Mouse (Mus musculus): ENCODE measurements around the gene Wdr62. TPM values are rescaled to one million over a fixed set of nuclear protein-coding genes. Genes with fewer than 3 reads are reported as not detected.

Wdr62 gene
- total and polyA plus RNA-seq, 3 experiments, result 0.97 to 5.3 (median 1.7) TPM

DNA sequence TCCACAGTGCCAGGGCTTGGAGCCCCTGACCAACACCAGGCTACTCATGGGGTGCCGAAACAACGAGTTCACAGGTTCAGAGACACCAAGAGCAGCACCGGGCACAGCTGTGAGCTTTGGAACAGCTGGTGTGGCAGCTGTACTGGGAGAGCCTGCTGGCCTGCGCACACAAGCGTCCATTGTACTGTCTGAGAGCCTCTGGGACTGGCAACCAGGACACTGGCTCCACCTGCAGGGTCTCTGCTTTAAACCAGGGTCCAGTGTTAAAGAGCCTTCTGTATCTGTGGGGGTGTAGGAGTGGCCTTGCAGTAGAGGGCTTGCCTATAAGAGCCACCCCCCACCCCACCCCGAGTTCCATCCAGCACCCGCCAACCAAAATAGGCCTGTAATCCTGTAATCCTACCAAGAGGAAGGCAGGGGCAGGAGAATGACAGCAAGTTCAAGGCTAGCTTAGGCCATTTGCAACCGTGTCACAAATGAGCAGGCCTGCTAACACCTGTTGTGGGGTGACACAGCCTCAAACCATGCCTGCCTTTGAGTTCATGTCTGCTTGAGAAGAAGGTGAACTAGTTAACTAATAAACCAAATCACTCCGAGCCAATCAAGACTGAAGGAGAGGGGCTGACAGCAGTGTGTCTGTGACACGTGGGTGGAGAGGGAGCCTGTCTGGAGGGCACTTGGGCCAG, 9.6 kb upstream of the Wdr62 start:
- intact Hi-C loops (cut with DNase I), result no loop called here
- 67% methylated on average over 10 of the region's 10 CpGs for WGBS
- Histone ChIP-seq H3K27me3 (ENCODE audit: control insufficient read depth, insufficient read depth, low read length) (no peaks in the 10 kb centered on the region), H3K9ac (ENCODE audit: low read depth, low read length) (no peak overlapping the region), H3K27ac (no peak overlapping the region), H3K79me2 (replicated peaks; ENCODE audit: control insufficient read depth, insufficient read depth, low read length) (no peaks in the 10 kb centered on the region), H3K4me3 (no peak overlapping the region), H3K4me1 (ENCODE audit: control insufficient read depth, insufficient read depth, low read length) (peaks cover 4% of the 10 kb centered on the region; the same call in 1 of the 2 replicates), H3K36me3 (ENCODE audit: control insufficient read depth, insufficient read depth, low read length) (no peaks in the 10 kb centered on the region)
- TF ChIP-seq EP300 (IDR thresholded peaks at IDR 0.05; ENCODE audit: insufficient read depth, low read depth, low read length), result no peak
- no peak for TF ChIP-seq CTCF (IDR thresholded peaks at IDR 0.05)
- no peak for TF ChIP-seq POLR2A (IDR thresholded peaks at IDR 0.05; ENCODE audit: insufficient read depth, low read depth, low read length)
- DNase-seq, result no peak

DNA sequence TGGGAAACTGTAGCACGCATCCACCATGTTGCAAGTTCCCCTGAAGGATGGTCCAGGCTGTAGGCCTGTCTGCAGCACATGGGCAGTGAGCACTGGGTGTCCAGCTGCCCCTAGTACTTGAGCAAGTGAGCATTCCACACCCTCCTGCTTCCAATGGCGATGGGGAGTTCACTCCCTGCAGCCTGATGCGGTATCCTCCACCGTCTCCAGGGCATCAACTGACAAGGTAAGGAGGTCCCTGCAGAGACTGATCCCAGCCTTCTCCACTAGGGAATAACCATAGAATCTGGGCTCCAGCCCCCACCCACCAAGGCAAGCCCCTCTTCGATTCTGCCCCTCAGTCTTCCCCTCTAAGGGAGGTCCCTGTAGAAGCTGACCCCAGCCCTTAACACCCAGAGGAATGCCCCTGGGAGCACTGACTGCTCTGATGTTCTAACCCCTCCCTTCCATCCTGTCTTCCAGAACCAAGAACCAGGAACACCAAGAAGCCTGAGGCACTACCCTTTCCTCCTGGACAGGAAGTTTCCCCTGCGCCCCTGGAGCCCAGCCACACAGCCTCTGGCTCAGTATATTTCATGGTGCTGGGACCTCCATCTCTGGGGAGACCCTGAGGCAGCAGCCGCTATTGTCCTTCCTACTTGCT, 9.0 kb upstream of the Wdr62 start:
- Histone ChIP-seq H3K27ac (no peak overlapping the region), H3K4me1 (ENCODE audit: control insufficient read depth, insufficient read depth, low read length) (peaks cover 2% of the 10 kb centered on the region; the same call in 1 of the 2 replicates), H3K9ac (ENCODE audit: low read depth, low read length) (no peak overlapping the region), H3K27me3 (ENCODE audit: control insufficient read depth, insufficient read depth, low read length) (no peaks in the 10 kb centered on the region), H3K4me3 (no peak overlapping the region), H3K36me3 (ENCODE audit: control insufficient read depth, insufficient read depth, low read length) (no peaks in the 10 kb centered on the region), H3K79me2 (replicated peaks; ENCODE audit: control insufficient read depth, insufficient read depth, low read length) (no peaks in the 10 kb centered on the region)
- 59% methylated on average over 7 of the region's 7 CpGs for WGBS
- intact Hi-C loops (cut with DNase I), result no loop called here
- TF ChIP-seq POLR2A (IDR thresholded peaks at IDR 0.05; ENCODE audit: insufficient read depth, low read depth, low read length) (no peak), CTCF (IDR thresholded peaks at IDR 0.05) (no peak), EP300 (IDR thresholded peaks at IDR 0.05; ENCODE audit: insufficient read depth, low read depth, low read length) (no peak)
- DNase-seq, result no peak

DNA sequence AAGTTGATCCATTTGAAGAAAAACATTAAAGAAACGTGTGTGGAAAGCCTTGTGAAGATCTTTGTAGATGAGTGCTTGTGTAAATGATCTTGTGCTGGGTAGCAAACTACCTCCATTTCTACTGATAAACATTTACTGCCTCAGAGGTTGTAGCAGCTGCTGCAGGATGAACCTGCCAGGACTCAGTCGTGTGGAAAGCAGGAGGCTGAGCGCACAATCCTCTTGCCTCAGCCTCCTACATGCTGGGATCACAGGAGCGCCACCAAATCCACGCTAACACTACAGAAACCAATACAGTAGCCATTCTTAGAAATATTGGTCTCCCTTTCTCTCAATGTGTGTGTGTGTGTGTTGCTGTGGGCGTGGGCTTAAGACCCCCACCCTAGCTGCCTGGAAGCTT, 7.8 kb upstream of the Wdr62 start:
- H3K4me1 ChIP-seq (ENCODE audit: control insufficient read depth, insufficient read depth, low read length), result peaks cover 2% of the 10 kb centered on the region; the same call in 1 of the 2 replicates
- WGBS, result 67% methylated on average over 6 of the region's 6 CpGs
- no peak overlapping the region for H3K4me3 ChIP-seq
- no peaks in the 10 kb centered on the region for H3K27me3 ChIP-seq (ENCODE audit: control insufficient read depth, insufficient read depth, low read length)
- TF ChIP-seq POLR2A (IDR thresholded peaks at IDR 0.05; ENCODE audit: insufficient read depth, low read depth, low read length), result no peak
- no peak for TF ChIP-seq EP300 (IDR thresholded peaks at IDR 0.05; ENCODE audit: insufficient read depth, low read depth, low read length)
- TF ChIP-seq CTCF (IDR thresholded peaks at IDR 0.05), result no peak
- H3K27ac ChIP-seq, result no peak overlapping the region
- intact Hi-C loops (cut with DNase I), result no loop called here
- H3K36me3 ChIP-seq (ENCODE audit: control insufficient read depth, insufficient read depth, low read length), result no peaks in the 10 kb centered on the region
- no peak for DNase-seq
- no peak overlapping the region for H3K9ac ChIP-seq (ENCODE audit: low read depth, low read length)
- H3K79me2 ChIP-seq (replicated peaks; ENCODE audit: control insufficient read depth, insufficient read depth, low read length), result no peaks in the 10 kb centered on the region

DNA sequence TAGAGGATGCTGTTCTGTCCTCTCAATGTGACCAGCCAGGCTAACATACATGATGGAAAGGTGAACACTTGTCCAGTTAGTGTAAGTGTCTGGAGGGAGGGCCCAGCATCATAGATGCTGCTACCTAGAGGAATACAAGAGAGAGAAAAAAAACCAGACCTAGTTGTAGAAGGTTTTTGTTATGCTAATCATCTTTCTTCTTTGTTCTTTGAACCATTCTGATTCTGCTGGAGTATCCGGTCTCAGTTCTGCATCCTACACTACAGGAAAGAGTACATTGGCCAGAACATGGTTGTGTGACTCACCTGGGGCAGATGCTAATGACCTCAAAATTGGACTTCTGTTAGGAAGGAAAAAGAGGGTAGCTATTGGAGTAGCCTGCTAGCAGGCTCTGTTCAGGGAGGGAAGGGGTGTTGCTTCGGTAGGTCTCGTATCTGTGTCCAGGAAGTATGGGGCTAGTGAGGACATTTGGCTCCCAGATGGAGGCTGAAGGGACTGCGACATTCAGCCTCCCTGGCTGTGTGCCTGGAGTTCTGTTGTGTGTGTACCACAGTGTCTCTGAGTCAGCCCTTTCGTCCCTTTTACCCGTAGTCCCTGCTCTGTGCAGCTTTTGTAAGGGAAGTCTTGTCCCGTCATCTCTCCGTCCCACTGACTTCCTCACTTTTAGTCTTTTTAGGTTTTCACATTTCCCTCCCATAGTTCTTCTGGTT, 6.6 kb upstream of the Wdr62 start:
- WGBS, result 27% methylated on average over 8 of the region's 8 CpGs
- H3K79me2 ChIP-seq (replicated peaks; ENCODE audit: control insufficient read depth, insufficient read depth, low read length), result no peaks in the 10 kb centered on the region
- TF ChIP-seq EP300 (IDR thresholded peaks at IDR 0.05; ENCODE audit: insufficient read depth, low read depth, low read length) (no peak), CTCF (IDR thresholded peaks at IDR 0.05) (no peak), POLR2A (IDR thresholded peaks at IDR 0.05; ENCODE audit: insufficient read depth, low read depth, low read length) (no peak)
- DNase-seq, result peak in 1 of 2 experiments; percentile 52
- H3K4me1 ChIP-seq (ENCODE audit: control insufficient read depth, insufficient read depth, low read length), result peaks cover 2% of the 10 kb centered on the region; the same call in 1 of the 2 replicates
- H3K27ac ChIP-seq, result no peak overlapping the region
- intact Hi-C loops (cut with DNase I), result no loop called here
- H3K36me3 ChIP-seq (ENCODE audit: control insufficient read depth, insufficient read depth, low read length), result no peaks in the 10 kb centered on the region
- no peaks in the 10 kb centered on the region for H3K27me3 ChIP-seq (ENCODE audit: control insufficient read depth, insufficient read depth, low read length)
- H3K9ac ChIP-seq (ENCODE audit: low read depth, low read length), result no peak overlapping the region
- no peak overlapping the region for H3K4me3 ChIP-seq

DNA sequence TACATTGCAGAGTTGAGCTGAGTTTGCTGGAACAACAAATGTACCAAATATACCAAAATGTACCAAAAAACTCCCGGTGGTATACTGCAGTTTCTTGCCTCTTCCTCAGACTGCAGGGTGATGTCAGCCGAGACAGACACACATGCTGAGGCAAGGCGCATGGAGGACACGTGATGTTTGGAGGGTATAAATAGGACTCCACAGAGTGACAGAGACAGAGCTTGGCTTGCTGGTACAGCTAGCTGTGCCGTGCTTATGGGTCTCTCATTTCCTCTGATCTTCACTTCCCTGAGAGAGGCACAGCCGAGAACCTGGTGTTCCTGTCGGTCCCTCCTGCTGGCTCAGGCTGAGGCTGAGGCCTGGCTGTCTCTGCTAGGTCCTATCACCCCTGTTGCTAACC, 2.5 kb upstream of the Wdr62 start:
- intact Hi-C loops (cut with DNase I), result loop anchor here (2.0 kb wide), 1 partner anchor 18 kb away; no protein-coding TSS in a partner anchor
- TF ChIP-seq POLR2A (IDR thresholded peaks at IDR 0.05; ENCODE audit: insufficient read depth, low read depth, low read length) (peak; percentile 52; the same call in 1 of the 2 replicates), CTCF (IDR thresholded peaks at IDR 0.05) (no peak)
- WGBS, result 45% methylated on average over 7 of the region's 7 CpGs
- Histone ChIP-seq H3K36me3 (ENCODE audit: control insufficient read depth, insufficient read depth, low read length) (no peaks in the 10 kb centered on the region), H3K79me2 (replicated peaks; ENCODE audit: control insufficient read depth, insufficient read depth, low read length) (no peaks in the 10 kb centered on the region), H3K27me3 (ENCODE audit: control insufficient read depth, insufficient read depth, low read length) (no peaks in the 10 kb centered on the region), H3K27ac (no peak overlapping the region), H3K9ac (ENCODE audit: low read depth, low read length) (0 out of 2 replicates have a peak overlapping the region, but pooled peaks have one; percentile 35), H3K4me1 (ENCODE audit: control insufficient read depth, insufficient read depth, low read length) (no peaks in the 10 kb centered on the region; the same call in 1 of the 2 replicates), H3K4me3 (no peak overlapping the region)
- DNase-seq, result peak in 1 of 2 experiments; percentile 26
